Mouse (Mus musculus): ENCODE measurements around the gene Svip.

DNA sequence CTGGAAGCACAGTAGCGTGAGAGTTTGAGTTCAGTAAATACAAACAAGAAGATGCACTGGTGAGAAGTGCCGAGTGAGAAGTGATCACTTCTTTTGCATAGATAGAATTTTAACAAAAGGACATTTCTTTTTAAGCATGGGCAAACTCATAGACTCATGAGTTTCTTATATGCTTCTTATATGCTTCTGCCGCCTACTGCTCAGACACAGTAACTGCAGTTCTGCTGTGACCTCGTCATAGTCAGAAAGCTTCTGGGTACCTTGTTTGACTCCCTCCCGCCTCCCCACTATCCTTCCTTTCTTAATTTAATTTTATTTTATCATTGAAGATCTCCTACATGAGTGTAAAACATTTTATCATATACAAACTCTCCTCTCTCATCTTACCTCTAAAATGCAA is 26.5 kb downstream of the Svip start:
- TF ChIP-seq CTCF (IDR thresholded peaks at IDR 0.05; ENCODE audit: borderline replicate concordance, extremely low read depth, insufficient read depth, insufficient read length) (peak; percentile 57; the same call in 1 of the 2 replicates), POLR2A (IDR thresholded peaks at IDR 0.05; ENCODE audit: borderline replicate concordance, extremely low read depth, insufficient read depth, insufficient read length, poor library complexity, severe bottlenecking) (no peak)

All from brain, embryonic 14.5 days (tissue).